ENCODE assay signal across 8 mouse cellular contexts in the genomic region with DNA sequence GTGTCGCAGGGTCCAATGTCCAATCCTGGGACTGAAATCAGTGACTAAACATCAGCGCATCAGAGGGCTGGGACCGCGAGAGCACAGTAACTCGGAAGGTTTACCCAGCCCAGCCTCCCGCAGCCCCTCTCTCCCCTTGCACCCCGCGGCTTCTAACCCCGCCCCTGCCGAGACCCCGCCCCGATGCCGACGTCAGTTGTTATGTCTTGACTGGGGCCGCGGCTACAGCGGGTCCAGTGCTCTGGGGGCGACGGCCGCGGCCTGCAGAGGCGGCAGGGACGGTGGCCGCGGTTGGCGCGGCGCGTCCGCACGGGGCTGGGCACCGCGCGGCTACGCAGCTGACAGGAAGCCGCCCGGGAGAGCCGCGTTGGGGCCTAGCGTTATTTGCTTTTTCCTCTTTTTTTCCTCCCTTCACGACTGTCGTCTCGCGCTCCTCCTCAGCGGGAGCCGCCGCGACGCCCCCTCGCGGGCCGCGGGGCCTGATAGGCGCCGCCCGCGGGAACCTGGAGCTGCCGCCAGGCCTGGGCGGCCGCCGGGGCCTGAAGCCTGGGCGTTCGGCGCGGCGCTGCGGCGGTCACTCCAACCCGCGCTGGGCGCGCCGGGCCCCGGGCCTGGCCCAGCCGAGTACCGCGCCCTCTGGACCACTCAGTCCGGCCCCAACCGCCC. TPM values are rescaled to one million over a fixed set of nuclear protein-coding genes. Genes with fewer than 3 reads are reported as not detected.
DNase-seq lines count a peak whose midpoint lies in the region; ATAC-seq and TF ChIP-seq lines count a peak whose summit lies in the region.

A gene (plus strand): TSS at position 220 of the 666 bp plus-strand sequence.

- TF ChIP-seq EP300 in ES-Bruce4 (IDR thresholded peaks at IDR 0.05; ENCODE audit: insufficient read depth, low read depth, low read length): no peak

- peak within 1 kb of the TSS; percentile 53; the same call in 1 of the 2 replicates for H3K27ac ChIP-seq in ES-Bruce4 (ENCODE audit: insufficient read depth, low read length)
- peak within 1 kb of the TSS; percentile 98 for H3K27ac ChIP-seq in forebrain, embryonic 14.5 days (ENCODE audit: low read depth, low read length)
- peak within 1 kb of the TSS; percentile 99 for H3K27ac ChIP-seq in neural tube, embryonic 15.5 days (replicated peaks)

- TF ChIP-seq POLR2A in ES-Bruce4 (IDR thresholded peaks at IDR 0.05; ENCODE audit: insufficient read depth, low read length): peak; percentile 43

- peak; percentile 96 for DNase-seq in forebrain, embryonic 14.5 days (ENCODE audit: low spot score)
- peak; percentile 94 for DNase-seq in heart, postnatal 14 days
- peak; percentile 90 for DNase-seq in layer of hippocampus, adult 11-12 months (ENCODE audit: low spot score)
- DNase-seq in lung, adult 18-20 months: peak; percentile 89 to 94
- DNase-seq in testis, postnatal 14 days (ENCODE audit: low spot score): peak; percentile 92

- ATAC-seq in cerebellum, adult (ENCODE audit: insufficient number of reproducible peaks, low FRiP score, low TSS enrichment): peak; percentile 91
- ATAC-seq in forebrain, embryonic 14.5 days: peak; percentile 98
- ATAC-seq in neural tube, embryonic 15.5 days (ENCODE audit: low FRiP score): peak; percentile 97

- H3K4me3 ChIP-seq in ES-Bruce4 (ENCODE audit: low read depth, low read length): peak within 1 kb of the TSS; percentile 81
- peak within 1 kb of the TSS; percentile 82 for H3K4me3 ChIP-seq in forebrain, embryonic 14.5 days (ENCODE audit: low read depth, low read length)
- peak within 1 kb of the TSS; percentile 93 for H3K4me3 ChIP-seq in neural tube, embryonic 15.5 days (replicated peaks)

- no peaks in the 10 kb centered on the region for H3K27me3 ChIP-seq in ES-Bruce4 (ENCODE audit: control insufficient read depth, insufficient read depth, low read length, poor library complexity, severe bottlenecking)
- no peaks in the 10 kb centered on the region for H3K27me3 ChIP-seq in forebrain, embryonic 14.5 days (replicated peaks; ENCODE audit: control insufficient read depth, insufficient read depth, low read length)
- no peaks in the 10 kb centered on the region for H3K27me3 ChIP-seq in neural tube, embryonic 15.5 days (replicated peaks)

- peak within 1 kb of the TSS; percentile 66 for H3K4me2 ChIP-seq in forebrain, embryonic 14.5 days (ENCODE audit: low read length)
- peak within 1 kb of the TSS; percentile 64 for H3K4me2 ChIP-seq in neural tube, embryonic 15.5 days

- no peaks in the 10 kb centered on the region for H3K4me1 ChIP-seq in ES-Bruce4 (ENCODE audit: control insufficient read depth, insufficient read depth, low read length)
- peaks cover 12% of the 10 kb centered on the region for H3K4me1 ChIP-seq in forebrain, embryonic 14.5 days (ENCODE audit: control insufficient read depth, insufficient read depth, low read length)
- H3K4me1 ChIP-seq in neural tube, embryonic 15.5 days: peaks cover 17% of the 10 kb centered on the region

- no peak for TF ChIP-seq CTCF in ES-Bruce4 (IDR thresholded peaks at IDR 0.05; ENCODE audit: low read depth, low read length)

- intact Hi-C loops in heart, postnatal 14 days (cut with DNase I): loop anchor here (2.0 to 5.0 kb wide), 4 partner anchors 49 to 308 kb away; a partner anchor contains a TSS

- H3K9ac ChIP-seq in ES-Bruce4 (ENCODE audit: low read depth, poor library complexity, severe bottlenecking): peak within 1 kb of the TSS; percentile 92
- H3K9ac ChIP-seq in forebrain, embryonic 14.5 days (ENCODE audit: low read length): peak within 1 kb of the TSS; percentile 100
- peak within 1 kb of the TSS; percentile 99 for H3K9ac ChIP-seq in neural tube, embryonic 15.5 days (replicated peaks)

- WGBS in forebrain, embryonic 14.5 days: under 1% methylated on average over 63 of the region's 79 CpGs
- under 1% methylated on average over 73 of the region's 79 CpGs for WGBS in neural tube, embryonic 15.5 days

- no peaks in the 10 kb centered on the region for H3K36me3 ChIP-seq in ES-Bruce4 (ENCODE audit: control insufficient read depth, insufficient read depth, low read length, poor library complexity, severe bottlenecking)
- no peaks in the 10 kb centered on the region for H3K36me3 ChIP-seq in forebrain, embryonic 14.5 days (ENCODE audit: control insufficient read depth, insufficient read depth, low read length)
- 0 out of 2 replicates have a peak, but pooled peaks cover 3% of the 10 kb centered on the region for H3K36me3 ChIP-seq in neural tube, embryonic 15.5 days

- no peaks in the 10 kb centered on the region for H3K9me3 ChIP-seq in ES-Bruce4 (replicated peaks; ENCODE audit: control insufficient read depth, insufficient read depth, low read length, poor library complexity, severe bottlenecking)
- H3K9me3 ChIP-seq in forebrain, embryonic 14.5 days (replicated peaks; ENCODE audit: control insufficient read depth, low read length): no peaks in the 10 kb centered on the region
- no peaks in the 10 kb centered on the region for H3K9me3 ChIP-seq in neural tube, embryonic 15.5 days (replicated peaks)

RNA-seq across cellular contexts. Expression of the gene that starts here (rescaled TPM):
- 9.5 and 9.7 TPM in 2 replicates for polyA plus RNA-seq in ES-Bruce4 (2011; ENCODE audit: insufficient read depth, insufficient read length, low read depth, missing spikeins)
- 22.8 and 26.0 TPM in 2 replicates for polyA plus RNA-seq in forebrain, embryonic 14.5 days (2014; fragmentation: Nextera tagmentation; extraction: Ambion mirVana)
- 10 to 100 TPM; 24.4 to 28.0 TPM for total RNA-seq in heart, postnatal 14 days (2021)
- polyA plus RNA-seq in neural tube, embryonic 15.5 days (2015; fragmentation: Nextera tagmentation; extraction: Ambion mirVana): 23.0 and 23.9 TPM in 2 replicates

Comparison
In these comparisons a context has a peak if more than half of its experiments do, and no peak if none do; other contexts are left out.
1. Peak in every context shown above with its lines: DNase-seq, ATAC-seq, H3K4me3 ChIP-seq and H3K27ac ChIP-seq.